Mouse (Mus musculus) 3T3-L1 (cell line): Measurements from ENCODE around the gene Trdn.

Experiments used
- DNase-seq: peaks from one replicate; pipeline ENCODE4 v3.0.0-alpha.2; 2015; ENCODE audit warnings: low read depth, low spot score

Gene Trdn

DNA sequence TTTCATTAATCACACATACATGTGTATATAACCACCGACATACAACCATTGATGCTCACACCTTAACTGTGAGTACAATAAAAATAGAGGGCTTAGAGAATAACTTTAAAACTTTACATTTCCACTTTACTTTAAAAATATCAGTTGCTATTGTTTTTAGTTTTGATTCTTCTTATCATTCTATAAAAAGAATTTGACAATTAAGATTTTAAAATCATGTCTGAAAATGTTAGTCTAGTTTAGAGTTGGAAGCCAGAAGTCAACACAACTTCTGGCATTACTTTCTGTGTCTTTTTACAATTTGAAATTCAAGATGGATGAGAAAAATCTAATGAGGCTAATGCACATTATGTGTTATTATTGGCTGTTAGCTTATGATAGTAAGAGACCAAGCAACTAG lies at the start of gene Trdn:
Gene Trdn, plus strand, starts transcription at position 301 of the 400 bp plus-strand sequence.
- DNase-seq: no peak

- DNase-seq: no peak
Measured at GRCm38 (mm10) chr10:33060771-33061170, 19.6 kb upstream of the Trdn start.

DNA sequence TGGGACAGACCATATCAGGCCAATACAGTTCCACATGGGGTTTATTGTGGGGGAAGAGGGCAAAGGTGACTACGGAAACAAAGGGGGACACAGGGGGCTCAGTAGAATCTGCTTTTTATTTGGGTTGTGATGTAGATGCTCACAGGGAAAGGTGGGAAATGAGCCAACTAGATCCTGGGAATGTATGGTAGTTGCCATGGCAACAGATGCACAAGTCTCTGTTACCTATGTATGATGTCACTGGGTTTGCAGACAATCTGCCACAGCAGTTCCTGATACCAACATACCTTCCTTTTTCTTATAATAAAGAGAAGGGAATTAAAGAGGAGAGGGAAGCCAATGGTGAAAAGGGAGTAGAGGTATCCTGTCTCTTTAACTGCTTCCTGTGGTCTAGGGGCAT lies 14.8 kb upstream of the Trdn start:
- DNase-seq: no peak

- DNase-seq: peak; percentile 1
Measured at GRCm38 (mm10) chr10:33073126-33073525, 7.2 kb upstream of the Trdn start.

DNA sequence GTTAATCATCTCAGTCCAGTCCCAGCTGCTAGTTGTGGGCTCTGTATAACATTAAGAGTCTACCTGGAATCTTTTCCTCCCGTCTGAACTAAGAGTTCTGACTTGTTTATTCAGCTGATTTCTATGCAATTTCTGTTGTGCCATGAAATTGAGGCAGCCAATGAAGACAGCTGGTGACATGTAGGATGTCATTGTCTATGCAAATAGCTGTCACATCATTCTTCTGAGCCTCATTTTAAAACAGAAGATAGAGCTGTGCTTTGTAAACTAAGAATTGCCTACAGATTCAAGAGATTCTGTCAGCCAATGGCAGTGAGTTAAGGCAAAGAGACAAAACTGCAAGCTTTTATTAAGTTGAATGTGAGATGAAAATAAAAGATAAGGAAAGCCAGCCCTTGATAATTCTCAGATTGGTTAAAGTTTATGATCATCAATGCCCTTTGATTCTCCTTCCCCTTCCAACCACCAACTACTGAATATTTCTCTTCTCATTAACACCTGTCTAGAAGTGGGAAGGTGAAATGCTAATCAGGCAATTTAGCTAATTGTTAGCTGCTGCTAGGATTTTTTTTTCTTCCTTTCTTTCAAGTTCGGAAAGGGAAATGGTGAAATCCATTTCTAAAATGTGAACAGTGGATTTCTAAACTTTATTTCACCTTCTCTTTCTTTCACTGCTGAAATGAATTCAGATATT lies 1.9 kb downstream of the Trdn start:
- no peak for DNase-seq

GRCm38 (mm10) chr10:33082961-33083626 lies 2.7 kb downstream of the Trdn start:
- no peak for DNase-seq

DNA sequence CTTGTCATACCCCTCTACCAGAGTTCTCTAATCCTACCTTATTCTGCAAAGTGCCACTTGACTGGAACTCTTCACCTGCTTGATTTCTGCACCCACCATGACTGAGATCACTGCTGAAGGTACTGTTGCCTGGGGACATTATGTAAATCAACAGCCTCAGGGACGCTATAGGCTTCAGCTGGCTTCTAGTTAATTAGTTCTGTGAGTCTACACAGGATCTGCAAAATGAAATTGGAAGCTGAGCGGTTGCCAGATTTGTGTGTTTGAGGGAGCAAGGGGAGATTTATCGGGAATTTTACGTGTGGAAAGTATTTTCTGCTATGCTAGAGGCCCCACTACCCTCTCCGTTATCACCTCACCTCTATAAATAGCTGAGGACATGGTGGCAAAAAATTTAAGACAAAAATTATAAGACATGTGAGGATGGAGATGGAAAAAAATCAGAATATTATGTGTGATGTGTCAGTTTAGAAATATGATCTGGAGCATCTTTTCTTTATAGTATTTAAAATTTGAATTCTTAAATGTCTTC lies 3.3 kb downstream of the Trdn start:
- DNase-seq: no peak

DNA sequence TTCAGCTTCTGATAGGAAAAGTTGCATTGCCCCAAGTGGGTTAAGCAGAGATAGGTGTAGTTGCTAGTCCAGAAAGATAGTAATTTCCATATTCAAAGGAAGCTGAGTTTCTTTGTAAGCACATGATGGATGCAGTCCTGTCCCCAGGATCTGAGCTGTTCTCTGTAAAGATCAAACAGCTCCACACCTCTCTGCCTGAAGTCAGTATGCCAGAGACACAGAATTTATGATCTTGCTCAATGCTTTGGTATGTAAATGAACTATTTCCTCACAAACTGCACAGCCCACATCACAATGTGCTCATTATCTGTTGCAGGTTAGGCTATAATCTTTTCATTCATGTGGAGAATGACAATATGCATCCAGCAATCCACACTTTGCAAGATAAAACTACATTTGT lies 8.0 kb downstream of the Trdn start:
- no peak for DNase-seq

DNA sequence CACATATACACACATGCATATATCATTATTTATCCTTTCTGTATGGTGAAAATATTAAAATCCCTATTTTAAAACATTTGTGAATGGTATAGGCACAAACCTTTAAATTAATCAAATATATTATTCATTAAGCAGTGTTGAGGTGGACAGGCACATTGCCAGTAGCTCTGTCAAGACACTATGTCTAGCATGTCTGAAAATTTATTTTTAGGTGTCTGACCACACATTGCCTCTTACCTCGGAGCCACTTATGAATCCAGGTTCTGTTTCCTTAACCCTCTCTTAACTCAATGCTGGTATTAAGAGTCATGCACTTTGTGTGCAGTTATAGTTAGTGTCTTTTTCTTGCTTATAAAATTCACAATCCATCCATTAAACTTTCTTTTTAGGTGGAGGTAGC lies 12.0 kb downstream of the Trdn start:
- no peak for DNase-seq

DNA sequence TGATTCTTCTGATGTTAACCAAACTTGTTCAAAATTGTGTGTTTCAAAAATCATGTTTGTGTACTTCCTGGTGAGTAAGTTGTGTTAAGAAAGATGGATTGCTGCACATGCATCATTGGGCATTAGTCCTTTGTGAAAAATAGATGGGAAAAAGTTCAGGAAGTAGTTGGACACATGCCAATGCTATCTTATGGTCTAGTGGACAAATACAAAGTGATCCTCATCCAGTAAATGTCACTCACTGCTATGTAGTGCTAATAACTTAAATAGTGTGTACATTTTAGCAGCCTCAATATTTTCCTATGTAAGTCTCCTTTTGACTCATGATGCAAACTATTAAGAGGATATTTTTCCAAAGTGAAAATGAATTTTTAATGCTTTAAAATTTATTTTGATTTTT lies 27.6 kb downstream of the Trdn start:
- DNase-seq: no peak

- no peak for DNase-seq
Measured at GRCm38 (mm10) chr10:33123028-33123427, 42.7 kb downstream of the Trdn start.

- no peak for DNase-seq
Measured at GRCm38 (mm10) chr10:33144911-33145310, 64.6 kb downstream of the Trdn start.

DNA sequence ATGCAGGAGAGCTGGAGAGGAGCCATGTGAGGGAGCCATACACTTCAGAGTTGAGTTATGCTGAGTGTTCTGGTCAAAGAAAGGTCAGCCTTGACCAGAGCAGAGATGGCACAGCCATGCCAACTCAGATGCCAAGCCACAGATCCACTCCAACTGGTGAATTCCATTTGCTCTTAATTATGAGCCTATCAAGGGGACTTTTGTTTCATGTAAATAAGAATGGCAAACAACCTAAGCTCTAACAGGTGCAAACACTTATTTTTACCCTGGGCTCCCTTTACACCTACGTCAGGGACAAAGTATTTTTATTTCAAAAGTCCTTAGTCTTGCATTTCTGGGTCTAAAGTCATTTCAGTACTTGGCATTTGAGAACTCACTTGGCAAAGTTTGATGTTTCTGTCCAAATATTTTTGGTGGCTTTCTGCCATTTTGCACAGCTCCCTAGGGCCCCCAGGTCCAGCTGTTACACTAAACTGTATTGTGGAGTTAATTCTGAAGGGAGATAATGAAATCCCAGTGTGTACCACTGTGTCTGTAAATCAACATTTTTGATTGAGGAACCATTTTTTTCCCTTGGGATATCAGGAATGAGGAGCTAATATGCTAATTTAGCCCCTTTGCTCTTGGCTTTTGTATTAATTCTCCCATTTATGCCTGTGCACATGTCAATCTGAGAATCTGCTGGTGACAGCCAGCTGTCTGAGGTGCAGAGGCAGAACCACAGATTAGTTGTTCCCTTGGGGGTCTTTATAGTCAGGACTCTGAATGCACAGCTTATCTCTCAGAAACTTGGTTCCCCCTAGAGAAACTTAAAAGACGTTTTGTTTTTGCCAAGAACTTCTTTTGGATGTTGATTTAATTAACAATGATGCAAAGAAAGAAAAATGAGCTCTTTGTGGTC lies 99.6 kb downstream of the Trdn start:
- peak; percentile 25 for DNase-seq

DNA sequence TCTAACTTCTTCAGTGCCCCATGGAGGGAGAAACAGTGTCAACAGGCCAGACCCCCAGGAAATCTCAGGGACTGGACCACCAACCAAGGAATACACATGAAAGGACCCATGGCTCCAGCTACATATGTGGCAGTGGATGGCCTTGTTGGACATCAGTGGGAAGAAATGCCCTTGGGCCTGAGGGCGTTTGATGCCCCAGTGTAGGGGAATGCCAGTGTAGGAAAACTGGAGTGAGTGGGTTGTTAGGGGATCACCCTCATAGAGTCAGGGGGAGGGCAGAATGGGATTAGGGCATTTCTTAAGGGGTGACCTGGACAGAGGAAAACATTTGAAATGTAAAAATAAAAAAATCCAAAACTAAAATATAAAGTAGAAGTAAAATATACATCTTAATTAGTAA lies 108.7 kb downstream of the Trdn start:
- no peak for DNase-seq

DNA sequence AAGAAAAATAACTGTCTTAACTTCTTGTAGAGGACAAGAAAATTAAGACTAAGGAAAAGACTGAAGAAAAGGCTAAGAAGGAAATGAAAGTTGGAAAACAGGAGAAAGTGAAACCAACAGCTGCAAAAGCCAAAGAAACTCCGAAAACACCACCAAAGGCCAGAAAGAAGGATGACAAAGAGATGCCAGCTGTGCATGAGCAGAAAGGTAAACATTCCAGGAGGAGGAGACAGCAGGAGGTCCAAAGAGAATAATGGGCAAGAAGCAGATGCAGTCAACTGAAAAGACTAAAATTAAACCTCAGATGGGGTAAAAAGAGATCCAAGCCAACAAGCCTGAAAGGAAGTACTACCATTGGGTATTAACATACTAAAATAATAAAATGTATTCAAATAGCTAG lies 115.6 kb downstream of the Trdn start:
- DNase-seq: peak; percentile 2

DNA sequence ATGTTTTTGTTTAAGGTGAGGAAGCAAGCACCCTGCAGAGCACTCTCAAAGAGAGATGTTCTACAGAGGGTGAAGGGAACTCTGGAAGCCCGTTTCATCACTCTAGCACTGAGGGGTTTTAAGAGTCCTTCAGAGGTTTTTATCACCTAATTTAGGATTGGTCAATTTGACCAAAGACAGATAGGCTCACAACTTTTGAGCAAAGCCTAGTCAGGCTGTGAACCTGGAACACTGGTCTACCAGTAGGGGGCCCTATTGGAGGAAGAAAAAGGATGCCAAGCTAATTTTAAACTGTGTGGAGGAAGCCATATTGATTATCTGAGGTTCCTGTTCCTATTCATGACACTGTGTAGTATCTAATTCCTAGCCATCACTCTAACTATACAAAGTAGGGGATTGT lies 117.9 kb downstream of the Trdn start:
- DNase-seq: no peak

- no peak for DNase-seq
Measured at GRCm38 (mm10) chr10:33210411-33210810, 130.1 kb downstream of the Trdn start.

DNA sequence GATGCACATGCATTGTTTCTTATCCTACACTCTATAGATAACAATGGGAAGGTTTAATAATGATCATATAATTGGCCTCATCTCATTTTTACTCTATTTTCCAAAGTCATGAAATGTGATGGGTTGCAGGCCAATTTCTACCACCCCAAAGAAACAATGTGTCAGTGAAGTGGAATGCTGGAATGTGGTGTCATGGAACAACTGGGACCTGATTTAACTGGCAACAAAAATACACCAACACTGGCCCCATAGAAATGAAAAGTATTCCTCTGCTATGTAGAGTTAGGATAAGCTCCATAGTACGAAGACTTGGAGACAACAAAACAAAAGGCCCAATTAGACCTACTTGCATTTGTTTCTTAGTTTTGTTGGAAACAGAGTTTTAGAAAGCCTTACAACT lies 173.6 kb downstream of the Trdn start:
- DNase-seq: no peak

GRCm38 (mm10) chr10:33256202-33256601 lies 175.8 kb downstream of the Trdn start:
- no peak for DNase-seq

DNA sequence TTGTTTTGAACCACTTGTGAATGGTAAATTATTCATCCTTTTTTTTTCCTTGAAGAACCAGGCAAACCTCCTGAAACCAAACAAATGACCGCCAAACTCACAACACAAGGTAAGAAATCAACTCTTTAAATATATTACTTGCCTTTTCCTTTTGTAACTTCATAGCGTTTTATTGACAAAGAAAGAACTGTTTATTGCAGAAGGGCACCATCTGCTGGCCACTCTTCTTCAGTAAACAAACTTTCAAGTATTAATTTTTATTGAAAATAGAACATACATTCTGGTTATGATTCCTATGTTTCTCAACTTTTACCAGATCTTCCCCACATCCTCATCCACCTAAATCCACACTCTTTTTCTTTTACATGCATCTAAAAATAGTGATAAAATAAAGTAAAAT lies 224.6 kb downstream of the Trdn start:
- DNase-seq: peak; percentile 54

DNA sequence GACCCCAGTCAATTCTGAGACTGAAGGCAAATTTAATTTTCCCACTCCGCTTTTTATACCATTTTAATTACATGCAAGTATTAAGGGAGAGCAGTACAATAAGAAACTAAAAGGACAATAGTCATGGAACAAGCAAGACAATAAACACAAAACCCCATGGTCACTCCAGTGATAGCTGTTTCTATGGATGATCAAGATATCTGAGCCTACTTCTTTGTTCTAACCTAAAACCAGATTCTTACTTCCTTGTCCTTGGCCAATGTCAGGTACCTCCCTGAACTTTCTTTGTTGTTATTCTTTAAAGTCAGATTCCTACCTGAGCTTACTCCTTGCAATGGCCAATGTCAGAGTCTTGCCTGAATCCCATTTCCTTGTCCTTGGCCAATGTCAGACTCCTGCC lies 272.7 kb downstream of the Trdn start:
- DNase-seq: no peak

GRCm38 (mm10) chr10:33366521-33366920 lies 286.2 kb downstream of the Trdn start:
- no peak for DNase-seq
